Mouse (Mus musculus) urinary bladder, postnatal 4 days (tissue): ENCODE measurements around the gene Rhod.

Experiments used
- DNase-seq, 2 experiments: peaks; one replicate each; pipeline ENCODE4 v3.0.0; 2021 to 2022; ENCODE audit warnings: low spot score in 2 of 2

Rhod gene

GRCm38 (mm10) chr19:4450666-4451065 lies 11.4 kb upstream of the Rhod start:
- no peak for DNase-seq

GRCm38 (mm10) chr19:4449230-4449629 lies 10.0 kb upstream of the Rhod start:
- DNase-seq, result no peak

GRCm38 (mm10) chr19:4447445-4447844 lies 8.2 kb upstream of the Rhod start:
- DNase-seq, result no peak

- no peak for DNase-seq
Observed at GRCm38 (mm10) chr19:4446661-4447420, 7.6 kb upstream of the Rhod start.

GRCm38 (mm10) chr19:4442408-4442807 lies 3.2 kb upstream of the Rhod start:
- DNase-seq, result peak; percentile 49 to 83

- peak in 1 of 2 experiments; percentile 51 for DNase-seq
Observed at GRCm38 (mm10) chr19:4441621-4442161, 2.5 kb upstream of the Rhod start.

GRCm38 (mm10) chr19:4441090-4441591 lies 1.9 kb upstream of the Rhod start:
- no peak for DNase-seq

GRCm38 (mm10) chr19:4440222-4440621 lies 990 bp upstream of the Rhod start:
- DNase-seq, result no peak

- DNase-seq, result no peak
Observed at GRCm38 (mm10) chr19:4438791-4439160, 456 bp downstream of the Rhod start.

GRCm38 (mm10) chr19:4437886-4438285 lies 1.3 kb downstream of the Rhod start:
- DNase-seq, result no peak

- no peak for DNase-seq
Observed at GRCm38 (mm10) chr19:4436254-4436653, 3.0 kb downstream of the Rhod start.

GRCm38 (mm10) chr19:4434999-4435398 lies 4.2 kb downstream of the Rhod start:
- DNase-seq, result no peak

GRCm38 (mm10) chr19:4433756-4434155 lies 5.5 kb downstream of the Rhod start:
- no peak for DNase-seq

GRCm38 (mm10) chr19:4430091-4430620 lies 9.1 kb downstream of the Rhod start:
- no peak for DNase-seq

- DNase-seq, result no peak
Observed at GRCm38 (mm10) chr19:4425610-4426366, 13.4 kb downstream of the Rhod start.

- no peak for DNase-seq
Observed at GRCm38 (mm10) chr19:4423021-4423420, 16.2 kb downstream of the Rhod start.

GRCm38 (mm10) chr19:4422581-4422980 lies 16.7 kb downstream of the Rhod start:
- DNase-seq, result no peak

GRCm38 (mm10) chr19:4420153-4420910 lies 18.9 kb downstream of the Rhod start:
- DNase-seq, result peak in 1 of 2 experiments; percentile 34

GRCm38 (mm10) chr19:4419711-4420110 lies 19.5 kb downstream of the Rhod start:
- DNase-seq, result no peak

- no peak for DNase-seq
Observed at GRCm38 (mm10) chr19:4417713-4418112, 21.5 kb downstream of the Rhod start.

- DNase-seq, result peak in 1 of 2 experiments; percentile 69
Observed at GRCm38 (mm10) chr19:4417183-4417582, 22.0 kb downstream of the Rhod start.

GRCm38 (mm10) chr19:4414631-4415030 lies 24.6 kb downstream of the Rhod start:
- no peak for DNase-seq
